Mouse (Mus musculus) adrenal gland, adult 18-20 months (tissue): ENCODE results near the gene Sh3d21. TPM values are rescaled to one million over a fixed set of nuclear protein-coding genes. Genes with fewer than 3 reads are reported as not detected.
A peak's percentile ranks its signal among the peaks of the same experiment; 100 is the strongest.
"Not testable (repeated sequence)": the region's sequence is repeated elsewhere in the genome, so short reads cannot be mapped to it uniquely, and the experiment has no call there.

ENCODE experiments used
- DNase-seq, 2 experiments: peaks; one replicate each; pipeline ENCODE4 v3.0.0; 2021 to 2022; ENCODE audit warnings: low spot score in 2 of 2
- total RNA-seq, 2 experiments: library from RNA; stranded (reverse); gene quantifications; 1 replicate in 1 of 2; 2 replicates in 1 of 2; pipeline ENCODE4 v1.2.3; 2021

Sh3d21 gene
- total RNA-seq, 2 experiments from 2014 or later = 2.8 to 2.9 TPM

DNA sequence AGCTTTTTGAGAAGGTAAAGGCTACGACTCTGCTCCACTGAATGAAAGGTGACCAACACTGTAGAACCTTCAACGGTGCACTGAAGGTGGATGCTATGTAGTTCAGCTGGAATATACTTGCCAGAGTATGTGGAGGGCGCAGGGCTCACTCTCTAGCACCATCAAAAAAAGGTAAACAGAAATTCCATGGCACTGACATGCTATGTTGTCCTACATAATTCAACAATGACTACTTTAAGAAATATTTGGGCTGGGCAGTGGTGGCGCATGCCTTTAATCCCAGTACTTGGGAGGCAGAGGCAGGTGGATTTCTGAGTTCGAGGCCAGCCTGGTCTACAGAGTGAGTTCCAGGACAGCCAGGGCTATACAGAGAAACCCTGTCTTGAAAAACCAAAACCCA is 7.4 kb upstream of the Sh3d21 start:
- DNase-seq = not testable (repeated sequence)

- no peak for DNase-seq
These were observed 5.6 kb upstream of the Sh3d21 start for GRCm38 (mm10) chr4:126168851-126169250.

DNA sequence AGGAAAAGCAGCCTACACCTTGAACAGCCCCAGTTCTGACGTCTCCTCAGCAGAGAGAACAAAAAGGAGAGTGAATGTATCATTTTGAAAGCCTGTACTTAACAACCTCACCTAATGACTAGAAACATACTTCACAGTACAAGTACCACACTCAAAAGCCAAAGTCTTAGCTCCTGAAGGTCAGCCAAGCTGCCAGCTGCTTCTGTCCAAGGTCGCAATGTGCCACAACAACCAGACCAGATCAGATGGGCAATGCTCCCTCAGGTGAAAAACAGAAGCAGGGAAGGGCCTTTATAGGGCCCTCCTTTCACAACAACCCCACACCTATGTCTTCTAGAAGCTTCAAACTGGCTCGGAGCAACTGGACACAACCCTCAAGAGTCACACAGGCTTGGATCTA is 2.8 kb upstream of the Sh3d21 start:
- no peak for DNase-seq

DNA sequence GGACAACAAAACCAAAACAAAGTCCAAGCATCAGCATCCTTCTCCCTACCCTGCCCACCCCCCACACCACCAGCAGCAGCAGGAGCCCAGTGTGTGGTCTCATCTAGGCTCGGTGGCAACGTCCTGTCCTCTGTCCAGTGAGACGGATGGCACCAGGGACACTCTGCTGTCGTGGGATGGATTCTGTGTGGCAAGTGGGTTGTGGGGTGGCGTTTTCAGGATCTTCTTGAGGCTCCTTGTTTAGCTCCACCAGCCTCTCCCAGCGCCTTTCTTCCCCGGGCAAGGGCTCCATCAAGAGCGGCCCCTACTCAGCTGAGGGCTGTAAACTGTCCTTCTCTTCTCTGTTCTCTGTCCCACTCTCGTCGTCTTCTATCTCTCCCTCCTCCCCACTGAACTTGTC is 1.8 kb upstream of the Sh3d21 start:
- DNase-seq = not testable (repeated sequence)

DNA sequence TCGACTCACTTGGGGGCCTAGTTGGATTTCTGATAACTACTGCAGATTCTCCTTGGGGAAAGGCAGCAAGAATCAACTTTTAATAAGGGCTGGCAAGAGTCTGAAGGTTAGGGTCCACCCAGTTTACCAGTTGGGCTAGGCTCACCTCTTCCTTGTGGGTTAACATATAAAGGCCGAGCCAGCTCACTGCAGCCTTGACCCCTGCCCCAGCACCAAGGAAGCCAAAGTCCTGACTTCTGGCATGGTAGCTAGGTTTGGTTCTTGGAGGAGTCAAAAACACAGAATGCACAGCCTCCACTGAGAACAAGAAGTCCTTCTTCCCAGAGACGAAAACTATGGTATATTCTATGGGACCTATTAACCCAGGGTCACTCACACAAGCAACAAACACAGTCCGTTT is 394 bp upstream of the Sh3d21 start:
- no peak for DNase-seq

DNA sequence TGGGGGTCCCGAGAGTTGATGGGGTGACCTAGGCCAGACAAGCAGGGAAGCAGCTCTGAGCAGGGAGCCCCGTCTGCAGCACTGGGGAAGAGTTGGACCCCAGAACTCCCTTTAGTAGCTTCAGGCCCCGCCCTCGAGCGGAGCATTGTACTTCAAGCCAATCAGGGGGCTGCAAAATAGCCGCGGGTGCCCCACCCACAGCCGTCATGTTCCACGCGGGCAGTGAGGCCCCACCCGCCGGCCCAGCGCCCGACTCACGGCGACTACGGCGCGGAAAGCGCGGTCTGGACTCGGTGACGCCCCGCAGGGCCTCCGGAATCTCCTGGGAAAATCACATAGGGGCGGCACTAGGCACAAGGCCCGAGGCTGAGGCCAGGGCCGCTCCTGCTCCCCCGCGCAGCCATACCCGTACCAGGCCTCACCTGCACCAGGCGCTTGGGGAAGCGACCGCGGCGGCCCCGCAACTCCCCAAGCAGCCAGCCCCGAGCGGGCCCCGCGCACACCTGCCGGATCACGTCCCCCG is 686 bp downstream of the Sh3d21 start:
- DNase-seq = peak; percentile 77 to 83

DNA sequence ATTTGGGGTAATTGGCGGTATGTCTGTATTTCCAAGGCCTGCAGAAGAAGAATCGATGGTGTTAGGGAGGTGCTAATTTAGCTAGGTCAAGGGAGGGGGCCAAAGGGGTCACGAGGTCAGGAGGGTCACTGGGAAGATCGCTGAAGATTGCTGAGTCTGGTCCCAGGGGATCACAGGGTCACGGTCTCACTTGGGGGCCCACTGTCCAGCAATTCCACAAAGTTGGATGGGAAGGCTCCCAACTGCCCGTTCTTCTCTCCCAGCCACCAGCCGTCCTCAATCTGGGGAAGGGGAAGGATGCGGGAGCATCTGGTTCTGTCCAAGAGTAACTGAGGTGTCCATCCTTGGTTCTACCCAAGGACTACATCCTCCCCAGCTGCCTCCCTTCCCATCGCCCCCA is 1.3 kb downstream of the Sh3d21 start:
- no peak for DNase-seq

DNA sequence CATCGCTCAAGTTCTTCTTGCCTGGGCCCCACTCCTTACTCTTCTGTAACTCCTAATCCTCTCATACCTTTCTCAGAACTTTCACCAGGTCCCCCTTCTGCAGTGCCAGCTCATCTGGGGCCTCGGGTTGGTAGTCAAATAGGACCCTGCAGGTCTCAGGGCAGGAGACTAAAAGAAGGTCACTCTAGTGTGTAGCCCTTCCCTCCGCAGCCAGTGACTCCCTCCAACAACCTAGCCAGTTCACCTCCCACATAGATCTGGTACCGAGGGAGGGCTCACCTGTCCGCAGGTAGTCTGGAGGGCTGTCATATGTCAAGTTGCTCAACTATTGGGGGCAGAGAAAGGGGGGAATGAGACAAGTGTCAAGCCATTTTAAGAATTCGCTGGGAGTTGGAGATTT is 1.8 kb downstream of the Sh3d21 start:
- DNase-seq = no peak

- no peak for DNase-seq
These were observed 2.3 kb downstream of the Sh3d21 start for GRCm38 (mm10) chr4:126160981-126161380.

GRCm38 (mm10) chr4:126159455-126159854 is 3.8 kb downstream of the Sh3d21 start:
- no peak for DNase-seq

- DNase-seq = no peak
These were observed 5.7 kb downstream of the Sh3d21 start for GRCm38 (mm10) chr4:126157562-126157961.

DNA sequence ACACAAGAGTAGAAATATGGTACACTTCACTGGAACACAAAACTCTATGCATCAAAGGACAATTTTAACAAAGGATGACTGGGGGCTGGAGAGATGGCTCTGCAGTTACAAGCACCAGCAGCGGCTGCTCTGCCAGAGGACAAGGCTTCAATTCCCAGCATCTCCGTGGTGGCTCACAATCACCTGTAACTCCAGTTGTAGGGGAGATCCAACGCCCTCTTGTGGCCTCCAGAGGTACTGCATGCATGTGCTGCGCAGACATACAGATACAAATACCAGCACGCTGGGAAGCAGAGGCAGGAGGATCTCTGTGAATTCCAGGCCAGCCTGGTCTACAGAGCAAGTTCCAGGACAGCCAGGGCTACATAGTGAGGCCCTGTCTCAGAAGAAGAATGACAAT is 6.7 kb downstream of the Sh3d21 start:
- DNase-seq = no peak

GRCm38 (mm10) chr4:126155869-126156268 is 7.4 kb downstream of the Sh3d21 start:
- no peak for DNase-seq

DNA sequence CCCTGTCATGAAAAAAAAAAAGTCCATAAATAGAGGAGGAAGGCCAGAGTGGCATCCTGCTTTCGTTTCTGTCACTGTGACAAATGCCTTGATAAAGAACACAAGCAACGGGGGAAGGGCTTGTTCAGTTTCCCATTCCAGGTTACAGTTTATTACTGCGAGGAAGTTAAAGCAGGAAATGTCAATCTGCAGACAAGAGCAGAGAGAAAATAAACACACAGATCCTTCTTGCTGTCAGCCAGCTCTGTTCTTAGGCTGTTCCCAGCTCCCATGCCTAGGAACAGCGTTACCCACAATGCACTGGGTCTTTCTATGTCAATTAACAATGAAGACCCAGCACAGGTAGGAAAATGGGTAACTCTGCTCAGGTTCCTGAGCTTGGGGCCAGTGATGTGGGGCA is 8.1 kb downstream of the Sh3d21 start:
- DNase-seq = no peak

DNA sequence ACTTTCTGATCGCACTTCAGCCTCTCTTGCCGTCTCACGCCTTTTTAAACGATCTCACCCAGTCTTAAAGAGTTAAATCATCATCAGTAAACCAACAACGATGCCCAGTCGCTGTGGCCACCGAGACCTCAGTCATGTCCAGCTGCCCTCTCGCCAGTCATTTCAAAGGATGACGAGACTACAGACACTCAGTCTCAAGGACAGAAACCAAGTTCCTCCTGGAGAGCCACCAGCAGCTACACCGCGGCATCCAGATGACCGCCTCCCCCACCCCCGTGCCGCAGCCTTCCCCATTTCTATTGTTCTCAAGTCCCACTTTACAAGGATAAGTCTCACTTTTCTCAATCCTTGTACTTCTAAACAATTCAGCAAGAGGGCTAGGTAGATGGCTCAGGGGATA is 10.4 kb downstream of the Sh3d21 start:
- no peak for DNase-seq

DNA sequence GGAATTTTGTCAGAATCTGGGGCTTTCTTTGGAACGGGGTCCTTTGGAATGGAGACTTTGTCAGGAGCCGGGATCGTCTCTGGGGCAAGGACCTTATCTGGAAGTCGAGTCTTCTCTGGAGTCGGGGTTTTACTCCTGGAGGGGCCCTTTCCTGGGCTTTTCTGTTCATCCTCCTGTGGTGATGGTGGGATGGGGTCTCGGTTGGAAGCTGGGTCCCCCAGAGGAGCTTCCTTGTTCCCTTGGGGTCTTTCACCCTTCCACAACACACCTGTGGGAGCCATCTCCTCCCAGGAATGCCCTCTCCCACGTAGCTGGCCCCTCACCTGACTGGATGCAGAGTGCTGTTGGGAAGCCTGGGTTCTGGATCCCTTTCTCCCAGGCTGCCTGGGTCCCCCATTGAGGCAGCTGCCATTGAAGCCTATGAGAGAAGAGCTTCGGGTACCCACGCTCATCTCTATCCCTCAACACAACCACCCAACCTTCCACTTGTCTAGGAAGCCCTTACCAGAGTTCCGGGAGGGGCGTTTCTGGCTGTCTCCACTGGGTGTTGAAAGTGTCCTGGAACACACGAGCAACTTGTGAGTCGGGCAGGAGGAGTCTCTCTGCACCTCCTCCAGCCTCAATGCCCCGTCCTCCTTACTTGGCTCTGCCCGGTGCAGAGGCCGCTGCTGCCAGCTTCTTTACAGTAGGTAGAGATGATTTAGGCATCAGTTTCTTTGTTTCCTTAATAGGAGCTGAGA is 11.4 kb downstream of the Sh3d21 start:
- no peak for DNase-seq

DNA sequence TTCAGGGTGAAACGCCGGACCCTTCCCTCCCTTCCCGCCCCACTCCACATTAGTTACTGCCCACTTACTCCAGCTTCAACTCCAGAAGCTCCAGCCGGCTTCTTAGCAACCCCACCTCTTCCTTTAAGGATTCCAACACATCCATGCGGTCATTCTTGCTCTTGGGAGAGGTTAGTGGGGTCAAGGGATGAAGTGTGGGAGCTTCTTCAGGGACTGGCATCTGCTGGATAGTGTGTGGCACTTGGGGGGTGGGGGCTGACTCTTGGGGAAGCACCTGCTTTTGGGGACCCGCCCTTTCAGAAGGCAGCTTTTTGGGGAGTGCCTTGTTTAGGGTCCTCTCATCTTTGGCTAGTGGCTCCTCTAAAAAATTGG is 12.4 kb downstream of the Sh3d21 start:
- no peak for DNase-seq

GRCm38 (mm10) chr4:126150297-126150948 is 12.9 kb downstream of the Sh3d21 start:
- DNase-seq = no peak

GRCm38 (mm10) chr4:126149798-126150197 is 13.5 kb downstream of the Sh3d21 start:
- DNase-seq = no peak

DNA sequence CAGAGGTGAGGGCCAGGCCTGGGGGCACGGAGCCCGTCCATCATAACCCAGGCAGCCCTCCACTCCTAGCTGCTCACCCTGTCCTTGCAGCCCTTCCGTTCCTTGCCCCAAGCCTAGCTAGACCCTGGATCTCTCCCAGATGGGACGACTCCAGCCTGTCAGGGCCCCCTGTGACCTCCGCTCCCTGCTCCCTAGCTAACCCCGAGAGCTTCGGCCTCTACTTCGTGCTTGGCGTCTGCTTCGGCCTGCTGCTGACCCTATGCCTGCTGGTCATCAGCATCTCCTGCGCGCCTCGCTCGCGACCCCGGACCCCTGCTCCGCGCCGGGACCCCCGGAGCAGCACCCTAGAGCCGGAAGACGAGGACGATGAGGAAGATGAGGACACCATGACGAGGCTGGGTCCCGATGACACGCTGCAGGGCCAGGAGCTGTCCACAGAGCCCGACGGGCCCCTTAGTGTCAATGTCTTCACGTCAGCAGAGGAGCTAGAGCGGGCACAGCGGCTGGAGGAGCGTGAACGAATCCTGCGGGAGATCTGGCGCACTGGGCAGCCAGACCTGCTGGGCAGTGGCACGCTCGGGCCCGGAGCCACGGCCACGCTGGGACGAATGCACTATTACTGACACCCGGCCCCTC is 14.1 kb downstream of the Sh3d21 start:
- no peak for DNase-seq

DNA sequence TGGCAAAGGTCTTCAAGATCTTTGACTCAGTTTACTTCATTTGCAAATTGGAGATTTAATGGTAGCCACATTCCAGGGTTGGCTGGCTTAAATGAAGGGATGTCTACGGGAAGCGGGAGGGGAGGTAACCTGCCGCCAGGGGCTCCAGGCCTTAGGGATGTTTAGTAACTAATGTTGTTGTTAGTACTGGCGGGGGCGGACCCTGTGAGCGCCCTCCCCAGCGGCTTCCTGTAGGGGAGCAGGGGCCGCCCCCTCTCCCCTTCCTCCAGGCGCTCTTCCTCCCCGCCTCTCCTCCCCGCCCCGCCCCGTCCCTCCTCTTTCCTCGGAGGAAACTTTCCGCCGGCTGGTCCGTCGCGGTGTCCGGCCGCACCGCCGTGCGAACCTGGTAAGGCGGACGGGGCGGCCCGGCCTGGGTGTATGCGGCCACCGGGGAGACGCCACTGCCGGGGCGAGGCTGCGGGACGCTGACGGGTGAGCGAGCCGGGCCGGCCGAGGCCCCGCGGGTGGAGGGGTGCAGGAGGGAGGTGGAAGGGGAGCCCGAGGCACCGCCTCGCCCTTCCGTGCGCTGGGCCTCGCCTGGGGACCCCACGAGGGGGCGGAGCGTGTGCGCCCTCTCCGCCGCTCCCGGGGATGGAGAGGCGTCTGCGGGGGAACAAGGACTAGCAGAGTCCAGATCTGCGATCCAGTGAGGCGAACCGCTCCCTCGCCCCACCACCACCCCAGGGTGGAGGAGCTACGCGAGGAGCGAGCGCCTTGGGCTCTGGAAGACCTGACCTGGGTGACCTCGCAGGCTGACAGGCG is 14.9 kb downstream of the Sh3d21 start:
- DNase-seq = peak; percentile 58 to 63
